Mouse (Mus musculus) lung, embryonic 16.5 days (tissue): Measurements from ENCODE around the gene Tmprss3. TPM values are rescaled to one million over a fixed set of nuclear protein-coding genes. Genes with fewer than 3 reads are reported as not detected.

ENCODE experiments used
- ATAC-seq: fragments of 200-750 bp; cut with Nextera tagmentation; 2 replicates; pipeline ENCODE4 v1.8.0; 2017; ENCODE audit warnings: low read depth, mild to moderate bottlenecking, moderate library complexity
- H3K27ac ChIP-seq: fragments of 300-500 bp; sonication (generic); 2 replicates; pipeline ENCODE4 v1.5.1; 2014; ENCODE audit warnings: mild to moderate bottlenecking, control low read depth, low read length
- H3K27me3 ChIP-seq: fragments of 300-500 bp; sonication (generic); 2 replicates; pipeline ENCODE4 v1.6.1; 2014; ENCODE audit warnings: low read depth, low read length, mixed read lengths; ENCODE audit not compliant: control insufficient read depth, insufficient read depth
- H3K36me3 ChIP-seq: fragments of 300-500 bp; sonication (generic); 2 replicates; pipeline ENCODE4 v1.6.1; 2014; ENCODE audit warnings: low read length; ENCODE audit not compliant: control insufficient read depth, insufficient read depth
- H3K4me1 ChIP-seq: fragments of 300-500 bp; sonication (generic); replicated peaks from 2 replicates; pipeline ENCODE4 v1.6.1; 2014; ENCODE audit warnings: low read length, mixed read lengths; ENCODE audit not compliant: control insufficient read depth, insufficient read depth
- H3K4me2 ChIP-seq: fragments of 300-500 bp; sonication (generic); 2 replicates; pipeline ENCODE4 v1.6.1; 2014; ENCODE audit warnings: low read depth, low read length, control low read depth
- H3K4me3 ChIP-seq: fragments of 300-500 bp; sonication (generic); 2 replicates; pipeline ENCODE4 v1.5.1; 2014; ENCODE audit warnings: mild to moderate bottlenecking, low read length, control low read depth
- H3K9ac ChIP-seq: fragments of 300-500 bp; sonication (generic); 2 replicates; pipeline ENCODE4 v1.6.1; 2014; ENCODE audit warnings: low read length, control low read depth
- H3K9me3 ChIP-seq: fragments of 300-500 bp; sonication (generic); 2 replicates; pipeline ENCODE4 v1.6.1; 2016; ENCODE audit warnings: low read length; ENCODE audit not compliant: control insufficient read depth
- WGBS: fragments of 180-500 bp; shearing (Covaris S2); extraction: QIAGEN DNeasy Blood & Tissue Kit; methylation state at CpG from one replicate; pipeline ENCODE4 v1.1.7; 2014; 5-methylcytosine and 5-hydroxymethylcytosine counted together
- polyA plus RNA-seq: library from polyadenylated mRNA; unstranded; fragments of >200 nt; fragmentation: Nextera tagmentation; extraction: Ambion mirVana; gene quantifications from 2 replicates; pipeline ENCODE4 v1.2.1, GENCODE M21; 2015

Gene Tmprss3
- polyA plus RNA-seq, 1 experiment from 2014 or later = not detected

DNA sequence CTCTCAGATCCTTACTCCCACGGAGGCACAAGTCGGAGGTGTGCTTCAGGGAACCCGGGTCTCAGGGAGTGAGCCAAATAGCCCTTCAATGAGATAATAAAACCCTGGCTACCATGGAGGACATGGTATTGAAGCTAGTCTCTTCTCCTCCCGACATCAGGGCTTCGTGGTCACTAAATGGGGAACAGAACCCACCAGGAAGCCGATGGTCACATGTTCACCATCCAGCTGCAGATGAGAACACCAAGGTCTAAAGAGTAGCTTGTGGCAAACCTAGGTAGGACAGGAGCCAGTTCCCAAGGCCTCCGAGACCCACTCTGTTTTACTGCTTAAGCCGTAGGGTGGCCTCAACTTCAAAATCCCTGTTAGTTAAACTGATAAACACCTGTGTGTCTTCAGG is 9.9 kb upstream of the Tmprss3 start:
- no peaks in the 10 kb centered on the region for H3K36me3 ChIP-seq
- WGBS = 82% methylated on average over 8 of the region's 8 CpGs
- no peaks in the 10 kb centered on the region for H3K27me3 ChIP-seq
- no peaks in the 10 kb centered on the region for H3K9me3 ChIP-seq
- H3K27ac ChIP-seq = no peak overlapping the region
- ATAC-seq = no peak
- H3K4me1 ChIP-seq = no peaks in the 10 kb centered on the region
- H3K4me2 ChIP-seq = no peak overlapping the region
- no peak overlapping the region for H3K4me3 ChIP-seq
- H3K9ac ChIP-seq = no peak overlapping the region

GRCm38 (mm10) chr17:31207771-31208334 is 9.1 kb upstream of the Tmprss3 start, which contains the start of gene Ubash3a:
TSS of gene Ubash3a (plus strand) at chr17:31207873.
- WGBS = 50% methylated on average over 12 of the region's 12 CpGs
- no peak within 1 kb of the TSS for H3K9ac ChIP-seq

GRCm38 (mm10) chr17:31196283-31196682 is 2.5 kb downstream of the Tmprss3 start:
- Histone ChIP-seq H3K4me1 (peaks cover 2% of the 10 kb centered on the region; the same call in 1 of the 2 replicates), H3K9ac (no peak overlapping the region), H3K4me2 (no peak overlapping the region), H3K4me3 (no peak overlapping the region), H3K36me3 (no peaks in the 10 kb centered on the region), H3K27me3 (no peaks in the 10 kb centered on the region), H3K27ac (no peak overlapping the region), H3K9me3 (no peaks in the 10 kb centered on the region)
- WGBS = 76% methylated on average over 7 of the region's 7 CpGs
- no peak for ATAC-seq

More at GRCm38 (mm10) chr17:31207771-31208334, 9.1 kb upstream of the Tmprss3 start, which contains the start of gene Ubash3a:
- Histone ChIP-seq H3K4me2 (no peak within 1 kb of the TSS), H3K4me3 (no peak within 1 kb of the TSS), H3K27ac (no peak within 1 kb of the TSS), H3K27me3 (no peaks in the 10 kb centered on the region), H3K9me3 (no peaks in the 10 kb centered on the region), H3K4me1 (no peaks in the 10 kb centered on the region), H3K36me3 (no peaks in the 10 kb centered on the region)
- no peak for ATAC-seq

- Histone ChIP-seq H3K9me3 (no peaks in the 10 kb centered on the region), H3K4me2 (no peak overlapping the region), H3K27me3 (no peaks in the 10 kb centered on the region), H3K36me3 (no peaks in the 10 kb centered on the region), H3K9ac (no peak overlapping the region), H3K27ac (no peak overlapping the region), H3K4me1 (peaks cover 2% of the 10 kb centered on the region; the same call in 1 of the 2 replicates), H3K4me3 (no peak overlapping the region)
- ATAC-seq = no peak
- 81% methylated on average over 6 of the region's 6 CpGs for WGBS
These were observed 3.6 kb downstream of the Tmprss3 start for GRCm38 (mm10) chr17:31195207-31195606.

DNA sequence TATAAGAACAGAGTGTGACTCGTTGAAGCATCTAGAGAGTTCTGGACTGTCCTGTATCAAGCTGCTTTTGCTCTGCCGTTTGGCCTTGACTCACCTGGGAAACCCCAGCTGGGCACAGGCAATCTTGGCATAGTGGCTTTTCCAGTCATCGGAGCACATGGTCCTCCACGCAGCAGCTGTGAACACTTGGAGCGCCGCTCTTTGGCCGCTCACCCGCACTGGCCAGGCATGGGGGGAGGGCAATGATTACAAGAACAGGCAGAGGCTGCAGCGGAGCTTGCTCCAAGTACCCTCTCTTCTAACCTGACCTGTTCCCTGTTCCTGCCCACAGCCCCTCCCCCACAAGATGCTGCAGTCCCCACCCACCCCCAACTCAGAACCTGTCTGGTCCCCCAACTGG is 5.4 kb downstream of the Tmprss3 start:
- Histone ChIP-seq H3K4me1 (peaks cover 2% of the 10 kb centered on the region; the same call in 1 of the 2 replicates), H3K27ac (no peak overlapping the region), H3K9ac (no peak overlapping the region), H3K36me3 (no peaks in the 10 kb centered on the region), H3K4me3 (no peak overlapping the region), H3K9me3 (no peaks in the 10 kb centered on the region), H3K4me2 (no peak overlapping the region), H3K27me3 (no peaks in the 10 kb centered on the region)
- WGBS = 42% methylated on average over 9 of the region's 9 CpGs
- 0 out of 2 replicates have a peak, but pooled peaks have one; percentile 21 for ATAC-seq

DNA sequence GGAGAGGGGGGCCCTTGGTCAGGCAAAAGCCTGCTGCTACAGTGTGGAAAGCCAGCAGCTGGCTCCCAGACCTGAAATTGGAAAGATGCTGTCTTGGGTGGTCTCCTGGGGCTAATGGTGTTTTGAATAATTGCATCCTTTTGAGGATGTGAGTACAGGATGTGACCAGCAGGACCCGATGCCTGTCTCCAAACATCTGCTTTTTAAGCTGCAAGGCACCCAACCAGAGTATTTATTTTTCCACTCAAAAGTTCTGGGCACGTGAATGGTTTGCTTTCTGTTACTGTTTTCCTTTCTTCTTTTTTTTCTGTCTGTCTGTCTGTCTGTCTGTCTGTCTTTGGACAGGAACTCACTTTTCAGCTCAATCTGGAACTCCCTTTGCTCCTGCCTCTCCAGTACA is 6.1 kb downstream of the Tmprss3 start:
- WGBS = 38% methylated on average over 2 of the region's 2 CpGs
- H3K36me3 ChIP-seq = no peaks in the 10 kb centered on the region
- H3K9me3 ChIP-seq = no peaks in the 10 kb centered on the region
- no peak overlapping the region for H3K4me2 ChIP-seq
- H3K4me1 ChIP-seq = peaks cover 2% of the 10 kb centered on the region; the same call in 1 of the 2 replicates
- no peak overlapping the region for H3K27ac ChIP-seq
- H3K9ac ChIP-seq = no peak overlapping the region
- no peaks in the 10 kb centered on the region for H3K27me3 ChIP-seq
- no peak for ATAC-seq
- H3K4me3 ChIP-seq = no peak overlapping the region

- no peak overlapping the region for H3K27ac ChIP-seq
- H3K4me2 ChIP-seq = no peak overlapping the region
These were observed 7.0 kb downstream of the Tmprss3 start for GRCm38 (mm10) chr17:31191825-31192224.

GRCm38 (mm10) chr17:31187370-31187769 is 11.4 kb downstream of the Tmprss3 start:
- ATAC-seq = peak; percentile 58; the same call in 1 of the 2 replicates
- no peak overlapping the region for H3K4me3 ChIP-seq
- WGBS = 20% methylated on average over 4 of the region's 4 CpGs
- H3K27me3 ChIP-seq = no peaks in the 10 kb centered on the region
- H3K4me1 ChIP-seq = peaks cover 6% of the 10 kb centered on the region
- H3K27ac ChIP-seq = no peak overlapping the region
- no peaks in the 10 kb centered on the region for H3K9me3 ChIP-seq
- no peaks in the 10 kb centered on the region for H3K36me3 ChIP-seq
- H3K4me2 ChIP-seq = no peak overlapping the region
- no peak overlapping the region for H3K9ac ChIP-seq

More at GRCm38 (mm10) chr17:31191825-31192224, 7.0 kb downstream of the Tmprss3 start:
- no peak for ATAC-seq
- Histone ChIP-seq H3K27me3 (no peaks in the 10 kb centered on the region), H3K4me3 (no peak overlapping the region), H3K4me1 (peaks cover 2% of the 10 kb centered on the region; the same call in 1 of the 2 replicates), H3K36me3 (no peaks in the 10 kb centered on the region), H3K9ac (no peak overlapping the region), H3K9me3 (no peaks in the 10 kb centered on the region)
- WGBS = 77% methylated on average over 8 of the region's 8 CpGs

GRCm38 (mm10) chr17:31184269-31184990 is 14.3 kb downstream of the Tmprss3 start:
- peaks cover 6% of the 10 kb centered on the region for H3K4me1 ChIP-seq
- H3K36me3 ChIP-seq = no peaks in the 10 kb centered on the region
- H3K27ac ChIP-seq = no peak overlapping the region
- WGBS = 58% methylated on average over 12 of the region's 12 CpGs
- no peak overlapping the region for H3K4me2 ChIP-seq
- ATAC-seq = peak; percentile 37; the same call in 1 of the 2 replicates
- H3K4me3 ChIP-seq = no peak overlapping the region
- H3K9me3 ChIP-seq = no peaks in the 10 kb centered on the region
- no peak overlapping the region for H3K9ac ChIP-seq
- no peaks in the 10 kb centered on the region for H3K27me3 ChIP-seq
